Mouse (Mus musculus): ENCODE measurements around the gene Coq10b. TPM values are rescaled to one million over a fixed set of nuclear protein-coding genes. Genes with fewer than 3 reads are reported as not detected.

Coq10b gene
- total RNA-seq, 2 experiments from 2014 or later, result 15.2 to 20.7 TPM

GRCm38 (mm10) chr1:55106919-55107585 is 54.5 kb downstream of the Coq10b start:
- ATAC-seq (replicated peaks; ENCODE audit: poor library complexity), result no peak

- ATAC-seq (replicated peaks; ENCODE audit: poor library complexity), result no peak
Measured at GRCm38 (mm10) chr1:55107644-55108043, 55.1 kb downstream of the Coq10b start.

- ATAC-seq (replicated peaks; ENCODE audit: poor library complexity), result no peak
Measured at GRCm38 (mm10) chr1:55108473-55108872, 55.9 kb downstream of the Coq10b start.

GRCm38 (mm10) chr1:55109066-55109766 is 56.6 kb downstream of the Coq10b start:
- no peak for ATAC-seq (replicated peaks; ENCODE audit: poor library complexity)

Other genes starting within 250 kb of the Coq10b start
- gene Ankrd44, start 126.4 kb upstream of the Coq10b start, total RNA-seq (2015), result 106 and 110 TPM in 2 replicates
- 69.3 and 69.8 TPM in 2 replicates for gene Ankrd44, start 126.4 kb upstream of the Coq10b start, total RNA-seq (2017)
- 265 and 295 TPM in 2 replicates for gene Sf3b1, start 25.3 kb upstream of the Coq10b start, total RNA-seq (2015)
- gene Sf3b1, start 25.3 kb upstream of the Coq10b start, total RNA-seq (2017), result 242 and 294 TPM in 2 replicates
- gene Hspe1, start 35.4 kb downstream of the Coq10b start, total RNA-seq (2015), result 379 and 404 TPM in 2 replicates
- gene Hspe1, start 35.4 kb downstream of the Coq10b start, total RNA-seq (2017), result 524 and 562 TPM in 2 replicates
- 326 and 327 TPM in 2 replicates for gene Hspd1, start 35.5 kb downstream of the Coq10b start, total RNA-seq (2015)
- gene Hspd1, start 35.5 kb downstream of the Coq10b start, total RNA-seq (2017), result 523 and 628 TPM in 2 replicates
- 50.1 and 52.7 TPM in 2 replicates for gene Mob4, start 78.5 kb downstream of the Coq10b start, total RNA-seq (2015)
- 35.1 and 37.7 TPM in 2 replicates for gene Mob4, start 78.5 kb downstream of the Coq10b start, total RNA-seq (2017)
- 0.71 and 0.86 TPM in 2 replicates for gene Rftn2, start 174.0 kb downstream of the Coq10b start, total RNA-seq (2015)
- gene Rftn2, start 174.0 kb downstream of the Coq10b start, total RNA-seq (2017), result 1.3 and 2.5 TPM in 2 replicates
- gene Mars2, start 184.4 kb downstream of the Coq10b start, total RNA-seq (2015), result 6.8 and 8.2 TPM in 2 replicates
- gene Mars2, start 184.4 kb downstream of the Coq10b start, total RNA-seq (2017), result 8.5 and 10.4 TPM in 2 replicates